Mouse (Mus musculus) bone marrow, adult 2 months (tissue): ENCODE measurements at regions not wholly inside any gene's neighbourhood (a gene's known extent, or its start where the extent isn't known, plus 50 kb on each side); places are given as distances from the start of the nearest gene placed in this dataset.

Experiments
- CTCF ChIP-seq: fragments of 200-500 bp; IDR thresholded peaks from 2 replicates; pipeline ENCODE4 v1.5.1; 2011; ENCODE audit warnings: low read length, control low read depth; ENCODE audit not compliant: control insufficient read depth, insufficient read depth
- POLR2A ChIP-seq: fragments of 200-500 bp; IDR thresholded peaks from 2 replicates; pipeline ENCODE4 v1.6.1; 2011; ENCODE audit warnings: low read depth, mild to moderate bottlenecking, control low read depth, low read length, borderline replicate concordance; ENCODE audit not compliant: control insufficient read depth

GRCm38 (mm10) chr5:118876586-118877312 lies 316.3 kb downstream of the Med13l start:
- no peak for TF ChIP-seq CTCF
- no peak for TF ChIP-seq POLR2A
